Mouse (Mus musculus) naive thymus-derived CD4-positive, alpha-beta T cell, adult 2 months (primary cell): ENCODE measurements around the gene Npepl1.

Source experiments
- DNase-seq: peaks from one replicate; pipeline ENCODE4 v3.0.0-alpha.2; 2011; ENCODE audit warnings: low read depth

Gene Npepl1

GRCm38 (mm10) chr2:174109991-174110782 lies at the start of gene Npepl1:
TSS of gene Npepl1 (plus strand) at chr2:174110349.
- peak; percentile 70 for DNase-seq

DNA sequence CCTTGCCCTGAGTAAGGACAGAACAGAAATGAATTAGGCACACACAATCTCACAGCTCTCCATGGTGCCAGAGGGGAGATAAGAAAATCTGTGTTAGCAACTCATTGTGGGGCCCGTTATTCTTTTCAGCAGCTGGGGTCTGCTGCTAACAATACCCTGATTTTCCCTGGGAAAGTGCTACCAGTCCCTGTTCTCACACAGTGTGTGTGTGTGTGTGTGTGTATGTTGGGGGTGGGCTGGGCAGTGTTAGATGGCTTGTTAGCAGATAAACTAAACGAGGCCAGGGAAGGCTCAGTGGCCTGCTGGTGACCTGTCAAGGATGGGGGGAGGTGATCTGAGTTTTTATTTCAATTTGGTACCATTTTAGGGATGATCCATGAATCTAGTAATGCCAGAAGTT lies 48.9 kb upstream of the Npepl1 start:
- DNase-seq, result no peak

DNA sequence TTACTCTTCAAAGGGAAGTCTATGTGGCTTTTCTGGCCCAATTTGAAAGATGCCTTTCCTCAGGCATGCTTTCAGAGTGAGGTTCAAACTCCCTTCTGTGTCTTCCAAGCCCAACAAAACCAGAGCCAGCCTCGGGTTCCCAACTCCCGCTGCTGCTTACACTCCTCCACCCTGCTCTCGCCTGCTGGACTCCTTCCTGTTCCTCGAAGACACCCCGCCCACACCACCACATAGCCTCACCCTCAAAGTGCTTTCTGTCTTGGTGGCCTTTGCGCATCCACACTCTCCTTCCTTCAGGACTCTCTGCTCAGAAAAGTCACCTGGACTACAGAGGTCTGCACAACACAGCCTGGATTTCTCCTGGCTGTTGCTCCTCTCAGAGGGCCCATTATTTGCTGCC lies 47.1 kb upstream of the Npepl1 start:
- DNase-seq, result no peak

DNA sequence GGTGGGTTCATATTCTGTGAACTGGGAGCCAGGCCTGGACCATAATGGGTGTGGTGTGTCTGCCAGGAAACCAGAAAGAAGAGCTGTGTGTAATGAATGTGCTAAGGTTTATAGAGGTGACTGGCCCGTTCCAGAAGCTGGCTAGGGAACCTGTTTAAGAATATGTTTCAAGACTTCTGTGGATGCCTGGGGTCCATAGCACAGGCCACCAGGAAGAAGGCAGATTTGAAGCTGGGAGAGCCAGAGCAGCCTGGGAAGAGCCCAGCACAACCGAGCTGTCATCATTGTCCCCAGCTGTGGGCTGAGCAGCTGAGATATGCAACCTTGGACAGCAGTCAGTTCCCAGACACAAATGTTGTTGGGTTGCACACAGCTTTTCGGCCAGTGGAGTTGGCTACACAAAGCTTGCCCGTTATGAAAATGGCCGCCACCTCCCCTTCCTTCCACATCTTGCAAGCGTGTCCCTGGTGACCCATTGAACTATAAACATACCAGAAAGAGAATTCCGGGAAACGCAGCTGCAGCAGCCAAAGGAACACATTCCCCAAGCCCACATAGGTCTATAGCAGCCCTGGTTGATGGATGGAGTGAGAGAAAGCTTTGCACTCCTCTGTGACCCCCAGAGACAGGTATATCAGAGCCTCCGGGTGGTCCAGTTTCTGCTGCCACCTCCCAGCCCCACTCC lies 46.5 kb upstream of the Npepl1 start:
- DNase-seq, result no peak

- DNase-seq, result no peak
Measured at GRCm38 (mm10) chr2:174067793-174068419, 42.2 kb upstream of the Npepl1 start.

DNA sequence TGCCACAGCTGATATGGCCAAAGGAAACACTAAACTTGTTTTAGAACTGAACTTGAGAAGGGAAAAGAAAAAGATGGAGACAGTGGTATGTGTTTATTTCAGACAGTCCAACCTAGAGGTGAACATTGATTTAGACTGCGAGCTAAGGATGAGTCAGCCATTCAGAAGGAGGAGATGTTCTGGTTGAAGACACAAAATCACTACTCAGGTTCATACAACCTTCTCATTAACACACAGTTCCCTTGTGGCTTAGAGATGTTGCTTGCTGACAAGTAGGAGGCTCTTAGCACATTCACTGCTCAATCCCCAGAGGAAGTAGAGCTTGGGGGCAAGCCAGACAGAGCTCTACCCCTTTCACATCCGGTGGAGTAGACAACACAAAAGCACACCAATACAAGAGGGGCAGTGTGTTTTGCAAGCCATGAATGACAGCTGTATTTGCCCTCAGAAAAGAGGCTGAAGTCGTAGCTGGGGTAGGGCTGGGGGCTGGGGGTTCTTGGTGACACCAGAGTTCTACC lies 40.6 kb upstream of the Npepl1 start:
- DNase-seq, result peak; percentile 26

DNA sequence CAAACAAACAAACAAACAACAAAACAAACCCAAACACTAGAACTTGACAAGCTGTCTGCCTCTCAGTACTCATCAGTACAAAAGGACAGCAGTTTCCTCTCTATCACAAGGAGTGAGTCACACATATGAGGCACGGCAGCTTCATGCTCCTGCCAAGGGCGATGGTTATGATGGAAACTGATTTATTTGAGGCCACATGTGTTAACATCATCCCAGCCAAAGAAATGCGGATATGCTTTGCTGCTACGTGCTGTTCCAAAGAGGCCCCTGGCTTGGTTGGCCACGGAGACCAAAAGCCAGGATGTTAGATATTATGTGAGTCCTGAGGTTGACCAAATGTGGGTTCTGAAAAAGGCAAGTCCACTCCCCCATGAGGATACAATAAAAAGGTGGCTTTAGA lies 38.7 kb upstream of the Npepl1 start:
- DNase-seq, result no peak

DNA sequence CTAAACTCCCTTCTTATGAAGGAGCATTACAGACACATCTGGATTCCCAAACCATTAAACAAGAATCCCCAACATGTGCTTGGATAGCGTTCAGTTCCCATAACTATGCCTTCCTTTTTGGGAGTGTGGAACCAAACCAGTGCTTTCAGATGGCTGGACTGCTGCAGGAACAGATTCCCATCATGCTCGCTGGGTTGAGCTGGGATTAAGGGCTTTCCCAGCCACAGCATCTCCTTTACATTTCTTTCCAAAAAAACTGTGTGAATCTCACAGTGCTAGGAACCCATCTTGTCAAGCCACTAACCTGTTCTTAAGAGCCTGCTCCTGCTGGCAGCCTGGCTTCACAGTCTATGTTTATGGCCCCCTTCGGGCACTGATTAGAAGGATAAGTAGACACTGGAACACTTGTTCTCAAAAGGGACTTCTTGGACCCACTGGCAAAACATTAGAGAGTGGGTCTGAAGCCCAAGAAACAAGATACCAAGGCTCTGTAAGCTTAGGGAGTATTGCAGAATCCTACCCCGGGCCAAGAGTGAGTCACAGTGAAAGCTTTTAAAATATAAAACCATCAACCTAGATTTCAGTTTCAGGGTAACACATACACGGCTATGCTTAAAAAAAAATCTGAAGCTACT lies 36.9 kb upstream of the Npepl1 start:
- DNase-seq, result no peak

DNA sequence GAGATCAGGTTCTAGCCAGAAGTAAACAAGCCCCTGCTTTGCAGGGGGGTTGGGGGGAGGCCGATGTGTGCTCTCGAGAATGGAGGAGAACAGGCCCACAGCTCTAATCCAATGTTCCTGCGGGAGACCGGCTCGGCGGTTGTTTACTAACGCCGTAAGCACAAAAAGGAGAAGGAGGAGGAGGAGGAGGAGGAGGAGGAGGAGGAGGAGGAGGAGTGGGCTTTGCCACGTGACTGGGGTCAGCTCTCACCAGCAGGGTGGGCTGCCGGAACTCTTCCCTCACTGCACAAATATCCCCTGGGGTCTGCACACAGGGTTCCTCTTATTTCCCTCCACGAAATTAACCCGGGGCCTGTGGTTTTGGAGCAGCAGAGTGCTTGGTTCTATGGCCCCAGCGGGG lies 35.5 kb upstream of the Npepl1 start:
- no peak for DNase-seq

DNA sequence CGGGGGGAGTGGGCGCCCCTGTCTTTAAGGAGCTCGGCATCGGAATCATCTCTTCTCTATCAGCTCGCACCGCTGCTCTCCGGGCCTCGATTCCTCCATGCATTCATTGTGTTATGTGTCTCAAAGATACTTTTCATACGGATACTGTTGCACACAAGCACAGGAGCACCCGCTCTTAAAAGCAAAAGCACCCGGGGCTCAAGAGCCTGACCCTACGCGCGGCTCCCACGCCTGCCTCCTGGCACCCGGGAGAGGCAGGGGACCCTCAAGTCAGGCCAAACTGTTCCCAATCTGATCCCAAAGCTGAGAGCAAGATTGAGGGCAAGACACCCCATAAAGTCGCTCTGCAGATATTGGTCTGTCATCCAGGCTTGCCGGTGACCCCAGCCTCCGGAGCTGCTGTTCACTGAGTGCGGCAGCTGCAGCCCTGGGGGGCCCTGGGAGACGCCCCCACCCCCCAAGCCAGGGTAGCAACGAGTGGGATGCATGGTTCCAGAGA lies 35.0 kb upstream of the Npepl1 start:
- peak; percentile 31 for DNase-seq

DNA sequence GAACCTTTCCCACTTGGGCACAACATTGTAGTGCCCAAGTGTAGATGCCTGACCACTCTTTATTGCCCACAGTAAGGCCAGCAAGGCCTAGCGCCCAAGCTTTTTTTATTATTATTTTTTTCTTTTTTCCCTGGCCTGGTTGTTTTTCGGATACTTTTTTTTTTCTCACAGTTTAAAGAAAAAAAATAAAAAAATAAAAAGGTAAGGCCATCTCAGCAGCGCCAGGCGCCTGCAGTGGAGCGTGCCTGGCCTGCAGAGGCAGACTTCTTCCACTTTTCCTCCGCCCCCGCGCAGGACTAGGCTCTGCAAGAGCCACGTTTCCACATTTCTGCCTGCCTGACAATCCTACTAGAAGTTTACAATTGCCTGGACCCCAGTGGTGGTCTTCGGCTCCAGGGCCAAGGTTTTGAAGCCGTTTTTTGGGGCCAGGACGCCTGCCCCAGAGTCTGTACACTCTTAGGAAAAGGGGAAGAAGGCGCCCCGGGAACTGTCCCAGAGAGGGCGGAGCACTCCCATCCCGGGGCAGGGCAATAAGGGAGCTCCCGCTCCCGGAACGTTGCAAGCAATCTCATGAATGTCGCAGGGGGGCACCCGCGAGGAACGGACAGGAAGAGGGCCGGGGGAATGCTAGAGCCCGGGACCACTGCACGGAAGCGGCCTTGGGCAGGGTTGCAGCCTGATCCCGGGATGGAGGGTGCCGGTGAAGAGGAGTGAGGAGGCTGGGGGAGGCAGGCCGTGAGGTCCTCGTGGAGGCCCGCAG lies 34.3 kb upstream of the Npepl1 start, which contains the start of gene Stx16:
Gene Stx16 (plus strand): TSS at position 636 of the 760 bp plus-strand sequence.
- peak; percentile 83 for DNase-seq

DNA sequence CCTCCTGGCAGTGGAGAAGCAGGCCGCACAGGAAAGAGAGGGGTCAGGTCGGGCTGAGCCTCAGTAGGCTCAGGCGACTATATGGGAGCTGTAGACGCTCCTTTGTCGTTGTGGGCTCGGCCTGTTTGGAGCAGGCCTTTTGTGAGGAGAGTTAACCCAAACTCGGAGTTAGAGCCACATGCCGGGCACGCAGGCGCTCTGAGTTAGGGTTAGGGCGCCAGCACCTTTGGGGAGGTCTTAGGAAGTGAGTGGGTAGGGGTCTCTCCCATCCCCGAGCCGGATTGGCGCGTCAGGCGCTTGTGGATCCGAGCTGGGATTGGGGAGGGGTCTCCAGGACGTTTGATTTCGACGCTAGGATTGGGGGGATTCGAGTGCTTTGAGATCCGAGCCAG lies 33.7 kb upstream of the Npepl1 start:
- DNase-seq, result no peak

- DNase-seq, result peak; percentile 75
Measured at GRCm38 (mm10) chr2:174077004-174077695, 33.0 kb upstream of the Npepl1 start.

DNA sequence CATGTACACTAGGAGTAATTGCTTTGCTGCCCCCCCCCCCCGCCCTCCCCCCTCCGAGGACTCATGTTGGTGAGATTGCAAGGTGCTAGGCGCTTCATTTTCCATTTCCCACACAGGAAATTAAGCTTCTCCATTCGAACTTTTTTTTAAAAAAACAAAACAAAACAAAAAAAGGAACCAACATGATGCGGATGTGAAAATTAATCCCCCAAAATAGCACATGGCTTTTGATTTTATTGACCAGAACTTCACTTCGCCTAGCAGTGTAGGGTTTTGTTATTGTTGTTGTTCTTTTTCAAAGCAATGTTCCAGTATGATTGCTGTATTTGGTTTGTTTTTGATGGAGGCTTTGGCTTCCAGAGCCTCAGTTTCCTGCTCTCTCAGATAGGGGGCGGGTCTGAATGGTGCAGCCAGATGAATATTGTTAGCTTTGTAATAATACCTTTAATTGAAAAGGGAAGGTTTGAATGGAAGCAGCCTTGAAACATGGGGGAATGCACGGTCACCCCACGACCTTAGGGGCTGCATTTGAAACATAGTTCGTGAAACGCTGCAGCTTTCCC lies 32.3 kb upstream of the Npepl1 start:
- DNase-seq, result no peak

DNA sequence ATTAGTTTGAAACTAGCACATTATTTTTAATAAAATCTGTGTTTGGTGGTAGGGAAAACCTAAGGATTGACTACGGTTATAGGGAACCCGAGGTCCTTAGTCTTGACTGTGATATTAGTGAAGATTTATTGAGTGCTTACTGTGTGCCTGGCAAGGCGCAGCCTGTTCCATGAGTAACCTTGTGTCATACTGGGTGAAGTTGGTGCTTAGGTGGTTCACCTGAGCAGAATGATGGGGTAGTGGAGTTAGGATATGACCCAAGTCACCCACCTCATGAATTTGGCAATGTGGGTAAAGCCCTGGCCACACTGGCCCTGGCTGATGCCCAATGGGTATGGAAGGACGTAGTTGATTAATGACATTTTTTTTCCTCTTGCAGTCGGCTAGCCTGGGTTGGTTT lies 28.3 kb upstream of the Npepl1 start:
- no peak for DNase-seq

DNA sequence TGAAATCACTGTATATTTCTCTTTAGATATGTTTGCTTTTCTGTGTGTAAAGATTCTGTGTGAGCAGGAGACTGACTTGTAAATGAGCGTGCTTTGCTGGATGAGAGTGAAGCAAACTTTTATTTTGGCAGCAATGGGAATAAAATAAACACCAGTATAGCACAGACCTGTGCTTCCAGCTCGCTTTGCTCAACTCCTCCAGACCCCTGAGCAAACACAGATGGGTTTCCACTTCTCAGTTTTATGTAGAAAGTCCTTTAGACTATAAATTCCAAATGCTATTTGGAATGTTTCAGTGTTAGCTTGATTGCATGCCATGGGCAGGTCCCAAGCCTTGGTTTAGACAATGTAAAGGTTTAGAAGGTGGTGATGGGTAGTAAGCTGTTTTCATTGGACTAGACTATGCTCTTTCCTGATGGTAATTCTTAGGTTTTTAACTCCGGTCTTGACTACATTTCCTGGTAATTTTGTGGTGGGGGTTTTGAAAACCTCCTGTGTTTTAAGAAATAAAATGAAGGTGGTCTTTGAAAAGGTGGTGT lies 27.7 kb upstream of the Npepl1 start:
- DNase-seq, result no peak

GRCm38 (mm10) chr2:174095086-174095485 lies 15.1 kb upstream of the Npepl1 start:
- no peak for DNase-seq

DNA sequence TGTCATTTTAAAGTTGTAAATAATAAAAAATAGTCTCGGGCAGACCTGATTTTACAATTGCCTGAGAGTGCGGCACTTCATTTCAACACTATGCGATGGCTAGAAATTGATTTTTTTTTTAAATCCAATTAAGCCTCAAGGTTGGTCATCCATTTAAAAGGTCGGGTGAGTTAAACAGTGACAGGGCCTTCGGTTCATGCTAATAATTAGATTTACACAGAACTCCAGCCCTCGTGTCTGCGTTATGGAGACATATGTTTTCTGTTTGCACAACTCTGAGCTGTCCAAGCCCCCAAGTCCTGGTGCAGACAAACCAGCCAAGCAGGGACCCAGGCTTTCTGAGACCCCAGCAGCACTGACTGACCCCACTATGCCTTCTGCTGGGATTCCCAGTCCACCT lies 7.8 kb upstream of the Npepl1 start:
- DNase-seq, result no peak

- no peak for DNase-seq
Measured at GRCm38 (mm10) chr2:174103527-174103926, 6.6 kb upstream of the Npepl1 start.

GRCm38 (mm10) chr2:174107375-174107774 lies 2.8 kb upstream of the Npepl1 start:
- no peak for DNase-seq
